Mouse (Mus musculus) urinary bladder, adult 18-20 months (tissue): Measurements from ENCODE around the gene Psmb3.
"Not testable (repeated sequence)": the region's sequence is repeated elsewhere in the genome, so short reads cannot be mapped to it uniquely, and the experiment has no call there.

Experiments
- DNase-seq, 2 experiments: peaks; one replicate each; pipeline ENCODE4 v3.0.0; 2022; ENCODE audit warnings: low spot score in 2 of 2, mixed read lengths in 2 of 2

The Psmb3 gene

GRCm38 (mm10) chr11:97703039-97703826 lies at the start of gene Psmb3:
Psmb3 (plus strand) TSS chr11:97703399.
- DNase-seq, result peak; percentile 96 to 98

GRCm38 (mm10) chr11:97654210-97654609 lies 49.0 kb upstream of the Psmb3 start:
- DNase-seq, result no peak

- no peak for DNase-seq
Measured at GRCm38 (mm10) chr11:97656269-97656971, 46.8 kb upstream of the Psmb3 start.

- DNase-seq, result no peak
Measured at GRCm38 (mm10) chr11:97657184-97657945, 45.8 kb upstream of the Psmb3 start.

- DNase-seq, result not testable (repeated sequence)
Measured at GRCm38 (mm10) chr11:97657967-97658366, 45.2 kb upstream of the Psmb3 start.

GRCm38 (mm10) chr11:97658751-97659266 lies 44.4 kb upstream of the Psmb3 start:
- no peak for DNase-seq

- DNase-seq, result peak in 1 of 2 experiments; percentile 34
Measured at GRCm38 (mm10) chr11:97659267-97659989, 43.8 kb upstream of the Psmb3 start.

- DNase-seq, result peak; percentile 62 to 75
Measured at GRCm38 (mm10) chr11:97659990-97660714, 43.0 kb upstream of the Psmb3 start.

- DNase-seq, result no peak
Measured at GRCm38 (mm10) chr11:97660734-97661647, 42.2 kb upstream of the Psmb3 start.

GRCm38 (mm10) chr11:97661648-97662133 lies 41.5 kb upstream of the Psmb3 start:
- peak; percentile 76 to 78 for DNase-seq

GRCm38 (mm10) chr11:97662207-97662892 lies 40.8 kb upstream of the Psmb3 start:
- DNase-seq, result peak in 1 of 2 experiments; percentile 59

GRCm38 (mm10) chr11:97662893-97663527 lies 40.2 kb upstream of the Psmb3 start, which contains the start of gene Mllt6:
Mllt6 (plus strand) TSS chr11:97663414.
- peak; percentile 58 to 64 for DNase-seq

GRCm38 (mm10) chr11:97663528-97664338 lies 39.5 kb upstream of the Psmb3 start:
- peak in 1 of 2 experiments; percentile 48 for DNase-seq

- DNase-seq, result no peak
Measured at GRCm38 (mm10) chr11:97664339-97664665, 38.9 kb upstream of the Psmb3 start.

- DNase-seq, result no peak
Measured at GRCm38 (mm10) chr11:97664771-97665240, 38.4 kb upstream of the Psmb3 start.

- DNase-seq, result no peak
Measured at GRCm38 (mm10) chr11:97665431-97665830, 37.8 kb upstream of the Psmb3 start.

- no peak for DNase-seq
Measured at GRCm38 (mm10) chr11:97666221-97666620, 37.0 kb upstream of the Psmb3 start.
